Mouse (Mus musculus) kidney, adult 2 months (tissue): ENCODE measurements around the gene Tyw3.

Experiments used
- CTCF ChIP-seq: fragments of 200-500 bp; conservative IDR thresholded peaks from 2 replicates; pipeline ENCODE4 v1.5.1; 2011; ENCODE audit warnings: low read depth, mild to moderate bottlenecking, control low read depth, low read length, moderate library complexity, mixed read lengths; ENCODE audit not compliant: insufficient read depth, insufficient read length
- POLR2A ChIP-seq: fragments of 200-500 bp; IDR thresholded peaks from one replicate; pipeline ENCODE4 v1.6.1; 2011; ENCODE audit warnings: low read depth, low read length, control low read depth

DNA sequence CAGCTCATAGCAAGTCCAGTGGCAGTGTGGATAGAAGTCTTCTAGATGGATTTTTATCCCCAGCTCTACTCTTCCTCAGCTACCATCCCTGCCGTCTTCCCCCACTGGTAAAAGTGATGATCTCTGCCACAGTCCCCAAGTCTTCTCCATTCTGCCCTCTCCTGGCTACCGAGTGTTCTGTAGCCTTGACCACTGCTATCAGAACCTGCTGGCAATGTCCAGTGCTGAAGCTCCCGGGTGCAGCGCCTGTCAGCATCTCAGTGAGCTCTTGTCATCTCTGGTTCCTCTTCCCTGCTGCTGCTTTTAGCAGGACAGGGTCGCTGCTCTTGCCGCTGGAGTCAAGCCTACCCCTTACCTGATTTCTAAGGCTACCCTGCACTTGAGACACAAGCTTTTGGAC, 70.3 kb downstream of the Tyw3 start:
- TF ChIP-seq CTCF (no peak), POLR2A (no peak)
